Mouse (Mus musculus) thymus, adult 2 months (tissue): ENCODE results near the gene Gstp1. TPM values are rescaled to one million over a fixed set of nuclear protein-coding genes. Genes with fewer than 3 reads are reported as not detected.
A peak's percentile ranks its signal among the peaks of the same experiment; 100 is the strongest.

Experiments
- DNase-seq: peaks from one replicate; pipeline ENCODE4 v3.0.0; 2021
- H3K27ac ChIP-seq: fragments of 200-500 bp; 2 replicates; pipeline ENCODE4 v1.5.1; 2012; ENCODE audit warnings: low read length, control low read depth; ENCODE audit not compliant: control insufficient read depth, insufficient read depth
- H3K27me3 ChIP-seq: fragments of 200-500 bp; 2 replicates; pipeline ENCODE4 v1.6.1; 2012; ENCODE audit warnings: mild to moderate bottlenecking, low read length, moderate library complexity, mixed read lengths; ENCODE audit not compliant: control insufficient read depth, insufficient read depth
- H3K36me3 ChIP-seq: fragments of 200-500 bp; 2 replicates; pipeline ENCODE4 v1.6.1; 2012; ENCODE audit warnings: mild to moderate bottlenecking, low read length, moderate library complexity; ENCODE audit not compliant: control insufficient read depth, insufficient read depth
- H3K4me1 ChIP-seq: fragments of 200-500 bp; replicated peaks from 2 replicates; pipeline ENCODE4 v1.6.1; 2012; ENCODE audit warnings: low read length; ENCODE audit not compliant: control insufficient read depth, insufficient read depth
- H3K4me3 ChIP-seq: fragments of 200-500 bp; 2 replicates; pipeline ENCODE4 v1.5.1; 2012; ENCODE audit warnings: mild to moderate bottlenecking, low read length, control low read depth, moderate library complexity; ENCODE audit not compliant: control insufficient read depth, insufficient read depth
- CTCF ChIP-seq: fragments of 200-500 bp; IDR thresholded peaks from 2 replicates; pipeline ENCODE4 v1.5.1; 2012; ENCODE audit warnings: mild to moderate bottlenecking, control low read depth, low read length, moderate library complexity, borderline replicate concordance; ENCODE audit not compliant: control insufficient read depth, poor library complexity, insufficient read depth; ENCODE audit errors: extremely low read depth
- POLR2A ChIP-seq: fragments of 200-500 bp; IDR thresholded peaks from 2 replicates; pipeline ENCODE4 v1.6.1; 2012; ENCODE audit warnings: mild to moderate bottlenecking, low read length, control low read depth, moderate library complexity; ENCODE audit not compliant: control insufficient read depth, poor library complexity, insufficient read depth; ENCODE audit errors: extremely low read depth
- WGBS: fragments of 180-500 bp; shearing (Covaris S2); methylation state at CpG from one replicate; pipeline ENCODE4 v1.1.7; 2018; 5-methylcytosine and 5-hydroxymethylcytosine counted together
- polyA plus RNA-seq: library from polyadenylated mRNA; depleted of rRNA; stranded (reverse); fragments of >200 nt; gene quantifications from 2 replicates; pipeline ENCODE4 v1.2.3, GENCODE M21; 2012

Gene Gstp1
- polyA plus RNA-seq, 1 experiment, result 318 TPM

DNA sequence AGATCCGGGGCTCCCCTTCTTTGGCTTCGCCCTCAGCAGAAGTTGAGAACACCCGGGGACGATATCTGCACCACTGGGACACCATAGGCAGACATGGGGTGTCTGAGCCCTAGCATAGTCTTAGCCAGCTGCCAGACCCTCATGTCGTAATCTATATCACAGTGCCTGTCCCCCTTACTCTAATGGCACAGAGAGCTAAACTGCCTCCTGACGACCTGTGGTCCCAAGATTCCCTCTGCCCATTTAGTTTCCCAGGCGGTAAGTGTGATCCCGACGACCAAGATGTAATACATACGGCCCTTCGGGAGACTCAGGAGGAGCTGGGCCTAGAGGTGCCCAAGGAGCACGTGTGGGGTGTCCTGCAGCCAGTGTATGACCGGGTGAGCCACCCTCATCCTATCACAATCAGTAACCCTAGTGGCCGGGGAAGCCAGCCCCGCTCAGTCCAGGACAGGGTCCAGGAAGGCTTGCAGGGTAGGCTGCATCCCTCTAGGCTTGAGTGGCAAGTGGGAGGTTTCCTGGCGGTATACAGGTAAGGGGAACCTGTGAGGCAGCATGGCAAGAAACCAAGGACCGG lies 36.7 kb downstream of the Gstp1 start:
- TF ChIP-seq CTCF (no peak), POLR2A (no peak)
- H3K4me3 ChIP-seq, result peak overlapping the region; percentile 91
- H3K36me3 ChIP-seq, result no peaks in the 10 kb centered on the region
- 41% methylated on average over 17 of the region's 17 CpGs for WGBS
- no peak overlapping the region for H3K27ac ChIP-seq
- no peak for DNase-seq
- peaks cover 18% of the 10 kb centered on the region for H3K4me1 ChIP-seq
- H3K27me3 ChIP-seq, result no peaks in the 10 kb centered on the region

DNA sequence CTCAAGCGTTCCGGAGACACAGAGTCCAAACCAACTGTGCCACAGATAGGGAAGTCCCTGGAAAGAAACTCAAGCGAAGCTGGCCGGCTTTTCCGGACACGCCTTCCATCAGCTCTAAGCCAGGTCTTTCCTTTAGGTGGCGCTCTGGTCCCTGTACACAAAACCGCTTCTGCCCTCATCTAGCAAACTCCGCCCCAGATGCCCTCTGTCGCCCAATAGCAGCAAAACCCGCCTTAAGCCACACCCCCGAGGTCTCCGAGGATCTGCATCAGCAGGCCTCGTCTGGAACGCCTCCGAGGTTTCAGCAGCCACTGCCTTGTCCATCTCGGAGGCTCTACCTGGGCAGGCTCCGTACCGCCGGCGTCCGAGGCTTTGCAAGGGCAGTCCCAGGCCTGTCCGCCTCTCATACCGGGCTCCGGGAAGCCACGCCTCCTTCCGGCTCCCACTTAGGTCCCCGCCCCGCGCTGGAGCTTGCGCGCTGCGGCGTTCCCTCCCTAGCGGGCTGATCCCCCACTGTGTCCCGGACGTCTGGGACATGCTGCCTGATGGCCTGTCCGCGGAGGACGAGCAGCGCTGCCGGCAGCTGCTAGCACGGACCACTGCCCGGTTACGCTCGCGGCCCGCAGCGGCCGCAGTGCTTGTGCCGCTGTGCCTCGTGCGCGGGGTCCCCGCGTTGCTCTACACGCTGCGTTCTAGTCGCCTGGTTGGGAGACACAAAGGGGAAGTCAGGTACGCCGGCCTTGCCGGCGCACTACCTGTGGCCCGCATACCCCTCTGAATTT lies 37.5 kb downstream of the Gstp1 start, which contains the start of the genes Nudt8 and Gm49405:
Gene Nudt8 (plus strand): TSS at position 462 of the 782 bp plus-strand sequence.
Gene Gm49405 (plus strand): TSS at position 508 of the 782 bp plus-strand sequence.
- under 1% methylated on average over 64 of the region's 64 CpGs for WGBS
- Histone ChIP-seq H3K27ac (peak within 1 kb of the TSS; percentile 10; the same call in 1 of the 2 replicates), H3K4me3 (peak within 1 kb of the TSS; percentile 91), H3K36me3 (no peaks in the 10 kb centered on the region), H3K4me1 (peaks cover 18% of the 10 kb centered on the region), H3K27me3 (no peaks in the 10 kb centered on the region)
- TF ChIP-seq POLR2A, result peak; percentile 98
- TF ChIP-seq CTCF, result peak; percentile 69; the same call in 1 of the 2 replicates
- peak; percentile 95 for DNase-seq

GRCm38 (mm10) chr19:3999121-3999730 lies 38.6 kb downstream of the Gstp1 start:
- Histone ChIP-seq H3K27ac (no peak overlapping the region), H3K4me1 (peaks cover 18% of the 10 kb centered on the region), H3K27me3 (no peaks in the 10 kb centered on the region), H3K36me3 (no peaks in the 10 kb centered on the region), H3K4me3 (no peak overlapping the region)
- WGBS, result 74% methylated on average over 9 of the region's 9 CpGs
- no peak for DNase-seq
- TF ChIP-seq POLR2A (no peak), CTCF (no peak)

GRCm38 (mm10) chr19:3998335-3998734 lies 39.5 kb downstream of the Gstp1 start:
- no peak for TF ChIP-seq POLR2A
- Histone ChIP-seq H3K4me3 (no peak overlapping the region), H3K36me3 (no peaks in the 10 kb centered on the region), H3K27me3 (no peaks in the 10 kb centered on the region), H3K4me1 (peaks cover 18% of the 10 kb centered on the region), H3K27ac (no peak overlapping the region)
- no peak for DNase-seq
- WGBS, result 93% methylated on average over 8 of the region's 8 CpGs

GRCm38 (mm10) chr19:3997231-3997630 lies 40.6 kb downstream of the Gstp1 start:
- TF ChIP-seq CTCF, result no peak
- TF ChIP-seq POLR2A, result no peak
- Histone ChIP-seq H3K36me3 (no peaks in the 10 kb centered on the region), H3K4me3 (no peak overlapping the region), H3K4me1 (peaks cover 18% of the 10 kb centered on the region), H3K27me3 (no peaks in the 10 kb centered on the region), H3K27ac (no peak overlapping the region)
- no peak for DNase-seq
- 90% methylated on average over 8 of the region's 8 CpGs for WGBS

DNA sequence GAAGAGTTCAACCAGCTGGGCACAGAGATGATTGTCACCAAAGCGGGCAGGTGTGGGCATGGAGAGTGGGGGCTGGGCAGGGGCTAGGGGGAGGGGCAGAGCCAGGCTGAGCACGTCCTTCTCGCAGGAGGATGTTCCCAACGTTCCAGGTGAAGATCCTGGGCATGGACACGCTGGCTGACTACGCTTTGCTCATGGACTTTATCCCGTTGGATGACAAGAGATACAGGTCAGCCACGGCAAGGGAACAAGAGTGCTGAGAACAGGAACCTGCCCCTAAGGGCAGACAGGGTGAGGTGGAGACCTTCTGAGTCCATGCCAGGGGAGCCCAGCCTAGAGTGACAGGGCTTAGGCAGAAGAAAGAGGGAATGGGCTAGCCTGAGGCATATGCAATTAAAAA lies 41.0 kb downstream of the Gstp1 start:
- no peak for TF ChIP-seq POLR2A
- TF ChIP-seq CTCF, result no peak
- Histone ChIP-seq H3K36me3 (no peaks in the 10 kb centered on the region), H3K27ac (no peak overlapping the region), H3K27me3 (no peaks in the 10 kb centered on the region), H3K4me1 (peaks cover 18% of the 10 kb centered on the region), H3K4me3 (no peak overlapping the region)
- DNase-seq, result no peak
- 82% methylated on average over 8 of the region's 8 CpGs for WGBS
